Mouse (Mus musculus) lung, postnatal 0 days (tissue): ENCODE data around the gene Camk1d.

Source experiments
- CTCF ChIP-seq: IDR thresholded peaks from 2 replicates; pipeline ENCODE4 v1.5.1; 2016; ENCODE audit warnings: antibody characterized with exemption, mild to moderate bottlenecking
- EP300 ChIP-seq: IDR thresholded peaks from 2 replicates; pipeline ENCODE4 v1.6.1; 2016; ENCODE audit warnings: antibody characterized with exemption, mild to moderate bottlenecking, control low read depth

DNA sequence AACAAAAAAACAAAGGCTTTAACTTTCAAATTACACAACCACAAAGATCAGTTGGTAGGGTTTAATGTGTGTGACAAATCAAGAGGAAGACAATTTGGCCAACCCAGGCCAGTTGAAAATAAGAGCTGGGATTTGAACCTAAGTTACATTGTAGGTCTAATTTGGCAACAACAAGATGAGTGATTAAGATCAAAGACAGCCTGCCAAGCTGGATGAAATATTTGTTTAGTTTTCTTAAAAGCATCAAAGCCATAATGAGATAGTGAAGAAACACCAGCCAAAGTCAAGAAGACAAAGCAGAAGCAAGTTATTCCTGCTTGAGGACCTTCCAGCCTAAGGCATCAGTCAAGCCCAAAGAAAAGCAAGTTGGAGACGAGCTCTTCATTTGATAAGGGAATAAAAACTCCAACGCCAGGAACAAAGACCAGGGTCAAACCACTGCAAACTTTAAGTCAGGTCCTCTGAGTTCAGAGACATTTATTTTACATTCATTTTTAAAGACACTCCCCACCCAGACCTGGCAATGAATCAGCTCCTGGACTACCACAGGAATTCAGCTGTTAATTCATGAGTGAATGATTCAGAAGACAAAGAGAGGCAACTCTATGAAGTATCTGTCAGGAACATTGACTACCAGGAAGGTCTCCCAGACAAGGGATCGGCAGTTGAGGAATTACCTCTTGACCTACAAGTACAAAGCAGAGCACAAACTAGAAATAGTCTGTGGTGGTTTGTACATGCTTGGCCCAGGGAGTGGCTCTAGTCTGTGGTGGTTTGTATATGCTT is 19.2 kb upstream of the Camk1d start:
- TF ChIP-seq CTCF: no peak
- TF ChIP-seq EP300: no peak
